Mouse (Mus musculus): ENCODE data around the gene Wdr75.

DNA sequence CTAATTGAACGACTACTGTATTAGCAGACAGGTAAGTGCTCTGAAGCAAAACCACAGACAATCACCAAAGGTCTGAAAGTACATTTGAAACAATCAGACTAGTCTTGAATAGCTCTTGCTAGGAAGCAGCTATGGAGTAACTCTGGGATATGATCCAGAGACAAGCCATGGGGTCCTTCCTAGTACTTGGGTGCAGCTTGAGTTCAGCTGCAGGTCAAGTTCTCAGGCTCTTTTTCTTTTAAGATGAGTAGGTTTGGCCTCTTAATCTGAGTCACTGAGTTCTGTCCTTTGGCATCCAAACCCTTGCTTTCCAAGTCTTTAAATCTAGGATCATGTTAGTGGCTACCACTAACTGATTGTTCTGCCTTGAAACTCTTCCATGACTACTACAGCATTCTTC is 37.0 kb upstream of the Wdr75 start:
- TF ChIP-seq CTCF (IDR thresholded peaks at IDR 0.05; ENCODE audit: low read depth): no peak
- no peak for TF ChIP-seq EP300 (optimal IDR thresholded peaks at IDR 0.05)

All from stomach, postnatal 0 days (tissue).